Mouse (Mus musculus) 3134 (cell line): ENCODE measurements around the gene Ampd1.
"Not testable (repeated sequence)": the region's sequence is repeated elsewhere in the genome, so short reads cannot be mapped to it uniquely, and the experiment has no call there.

Source experiments
- DNase-seq: peaks from one replicate; pipeline ENCODE4 v3.0.0-alpha.2; 2011; ENCODE audit warnings: low spot score; ENCODE audit not compliant: insufficient read length; ENCODE audit errors: extremely low read depth

Gene Ampd1

GRCm38 (mm10) chr3:103102454-103103390 lies 28.9 kb downstream of the Ampd1 start, which contains the start of gene Dennd2c:
Dennd2c (plus strand) TSS chr3:103102604.
- peak; percentile 96 for DNase-seq

- DNase-seq, result no peak
Measured at GRCm38 (mm10) chr3:103107565-103108240, 33.9 kb downstream of the Ampd1 start.

GRCm38 (mm10) chr3:103112216-103112615 lies 38.4 kb downstream of the Ampd1 start:
- DNase-seq, result no peak

GRCm38 (mm10) chr3:103123636-103124035 lies 49.8 kb downstream of the Ampd1 start:
- DNase-seq, result no peak

- DNase-seq, result no peak
Measured at GRCm38 (mm10) chr3:103126138-103126537, 52.3 kb downstream of the Ampd1 start.

GRCm38 (mm10) chr3:103127177-103127576 lies 53.4 kb downstream of the Ampd1 start:
- DNase-seq, result no peak

GRCm38 (mm10) chr3:103127721-103128120 lies 53.9 kb downstream of the Ampd1 start:
- DNase-seq, result no peak

GRCm38 (mm10) chr3:103128251-103128650 lies 54.4 kb downstream of the Ampd1 start:
- DNase-seq, result no peak

- DNase-seq, result no peak
Measured at GRCm38 (mm10) chr3:103129367-103130159, 55.7 kb downstream of the Ampd1 start.

GRCm38 (mm10) chr3:103130236-103130751 lies 56.5 kb downstream of the Ampd1 start:
- DNase-seq, result no peak

- DNase-seq, result no peak
Measured at GRCm38 (mm10) chr3:103133098-103133497, 59.3 kb downstream of the Ampd1 start.

- no peak for DNase-seq
Measured at GRCm38 (mm10) chr3:103136414-103137077, 62.7 kb downstream of the Ampd1 start.

GRCm38 (mm10) chr3:103139047-103139446 lies 65.2 kb downstream of the Ampd1 start:
- DNase-seq, result no peak

GRCm38 (mm10) chr3:103140095-103140838 lies 66.5 kb downstream of the Ampd1 start:
- DNase-seq, result not testable (repeated sequence)

- DNase-seq, result peak; percentile 84
Measured at GRCm38 (mm10) chr3:103141287-103141686, 67.5 kb downstream of the Ampd1 start.

GRCm38 (mm10) chr3:103142366-103142765 lies 68.6 kb downstream of the Ampd1 start:
- DNase-seq, result no peak

GRCm38 (mm10) chr3:103145336-103145735 lies 71.5 kb downstream of the Ampd1 start:
- no peak for DNase-seq

- no peak for DNase-seq
Measured at GRCm38 (mm10) chr3:103145791-103146190, 72.0 kb downstream of the Ampd1 start.
